Mouse (Mus musculus): ENCODE results near the gene Syt1.

Syt1 gene

DNA sequence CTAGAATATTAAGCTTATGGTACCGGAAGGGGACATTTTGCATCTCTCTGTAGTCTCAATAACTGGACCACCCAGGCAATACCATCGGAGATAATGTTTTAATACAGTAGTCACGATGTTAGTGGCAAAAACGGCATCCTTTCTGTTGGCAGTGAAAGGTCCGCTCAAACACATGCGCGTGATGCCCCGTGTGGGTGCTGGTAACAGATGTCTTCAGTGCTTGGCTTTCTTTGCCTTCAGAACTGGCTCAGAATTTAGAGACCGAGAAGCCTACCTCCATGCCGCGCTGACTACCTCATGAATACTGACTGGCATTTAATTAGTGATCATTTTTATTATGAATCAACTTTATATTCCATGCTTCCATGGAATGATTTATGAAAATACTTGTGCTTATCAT, 355.7 kb downstream of the Syt1 start:
- intact Hi-C loops (cut with DNase I) = no loop called here

DNA sequence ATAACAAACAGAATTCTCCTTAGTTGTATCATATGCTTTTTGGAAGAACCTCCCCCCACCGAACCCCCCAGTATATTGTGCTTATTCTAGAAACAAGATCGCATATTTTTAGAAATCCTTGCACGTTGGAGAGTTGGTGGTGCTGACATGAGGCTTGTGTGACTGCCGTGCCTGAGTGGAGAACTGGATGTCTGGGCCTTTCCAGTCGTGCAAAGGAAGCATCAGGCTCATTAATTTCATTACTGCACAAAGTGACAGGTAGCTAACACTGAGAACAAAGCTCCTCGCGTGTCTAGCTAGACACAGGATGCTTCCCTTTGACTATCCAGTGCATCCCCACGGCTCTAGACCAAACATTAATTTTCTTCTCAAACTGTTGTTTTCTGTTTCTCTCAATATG, 358.0 kb downstream of the Syt1 start:
- intact Hi-C loops (cut with DNase I) = no loop called here

DNA sequence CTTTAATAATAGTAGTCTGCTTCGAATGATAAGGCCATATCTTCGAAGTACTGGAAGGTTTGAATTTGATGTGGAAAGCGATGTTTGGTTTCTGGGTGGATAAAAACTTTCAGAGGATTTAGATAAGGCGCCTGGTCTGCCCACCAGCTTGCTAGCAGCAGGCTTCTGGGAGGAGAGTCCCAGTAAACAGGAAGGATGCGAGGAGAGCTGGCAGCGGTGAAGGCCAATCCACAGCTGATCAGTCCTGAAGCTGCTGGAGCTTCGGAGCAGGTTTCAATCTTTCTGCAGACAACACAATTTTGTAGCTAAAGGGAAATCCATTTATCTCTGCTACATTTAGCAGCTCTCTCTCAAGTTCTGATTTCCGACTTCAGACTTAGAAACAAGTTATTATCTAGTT, 358.7 kb downstream of the Syt1 start:
- intact Hi-C loops (cut with DNase I) = no loop called here

DNA sequence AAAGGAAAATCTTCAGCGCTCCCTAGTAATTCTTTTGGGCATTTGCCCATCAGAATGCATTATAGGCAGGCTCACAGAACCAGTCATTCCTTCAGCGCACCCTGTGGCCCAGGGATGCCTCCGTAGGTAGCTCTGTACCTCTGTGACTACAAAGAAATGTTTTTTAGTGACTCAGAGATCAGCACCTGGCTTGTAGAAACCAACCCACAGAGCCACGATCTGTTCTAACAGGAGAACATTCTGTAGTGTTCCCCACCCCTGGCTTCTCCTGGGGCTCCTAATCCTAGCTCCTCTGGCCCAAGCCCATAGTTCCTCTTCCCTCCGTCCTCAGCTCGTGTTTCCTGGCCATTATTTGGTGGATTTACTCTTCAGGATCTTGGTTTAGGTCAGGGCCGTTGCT, 361.6 kb downstream of the Syt1 start:
- intact Hi-C loops (cut with DNase I) = no loop called here

DNA sequence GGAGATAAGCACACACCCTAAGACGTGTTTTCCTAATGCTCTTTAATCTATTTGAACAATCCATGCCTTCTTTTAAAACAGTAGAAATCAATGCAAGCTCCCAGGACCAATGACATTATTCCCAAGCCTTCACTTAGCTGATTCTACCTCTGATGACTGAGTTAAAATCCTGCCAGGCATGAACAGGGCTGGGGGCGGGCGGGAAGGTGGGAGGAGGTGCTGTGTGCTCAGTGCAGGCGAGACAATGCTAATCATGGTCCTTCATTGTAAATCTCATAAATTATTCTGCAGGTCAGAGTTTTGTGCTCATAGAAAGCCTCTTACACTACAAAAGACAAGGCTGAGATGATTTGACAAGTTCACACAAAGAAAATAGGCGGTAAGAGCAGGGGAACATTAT, 366.9 kb downstream of the Syt1 start:
- intact Hi-C loops (cut with DNase I) = no loop called here

DNA sequence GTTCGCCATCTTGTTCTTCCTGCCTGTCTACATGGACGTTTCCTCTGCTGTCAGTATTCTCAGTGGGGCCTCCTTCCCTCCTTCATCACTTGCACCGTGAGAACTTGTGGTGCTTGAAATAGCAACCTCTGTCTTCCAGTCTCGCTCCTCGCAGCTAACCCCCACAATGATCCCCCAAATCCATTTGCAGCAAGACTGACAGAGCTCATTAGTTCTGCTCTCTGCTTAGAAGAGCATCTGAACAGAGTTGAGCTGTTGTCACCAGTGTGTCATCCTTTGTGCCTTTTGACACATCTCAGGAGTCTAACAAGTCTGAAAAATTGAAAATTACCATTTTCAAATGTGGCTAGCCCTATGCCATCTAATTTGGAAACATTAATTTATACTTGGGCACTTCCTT, 372.7 kb downstream of the Syt1 start:
- intact Hi-C loops (cut with DNase I) = no loop called here

DNA sequence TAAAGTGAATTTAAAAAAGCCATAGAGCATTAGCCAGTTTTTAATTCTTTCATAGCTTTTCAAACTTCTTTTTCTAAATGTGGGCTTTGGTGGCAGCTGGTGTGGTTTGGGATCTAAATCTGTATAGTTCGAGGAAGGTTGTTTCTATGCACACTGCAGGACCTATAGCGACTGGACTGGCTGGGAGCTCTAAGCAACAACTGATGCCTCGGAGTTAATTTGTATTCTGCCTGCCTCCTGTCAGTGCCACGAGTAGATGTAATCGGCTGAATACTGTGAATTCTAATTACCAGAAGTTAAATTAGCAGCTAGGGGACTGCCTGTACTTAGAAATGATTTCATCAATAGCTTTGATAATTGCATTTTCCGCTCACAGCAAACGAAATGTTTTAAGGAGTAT, 374.7 kb downstream of the Syt1 start:
- intact Hi-C loops (cut with DNase I) = no loop called here

DNA sequence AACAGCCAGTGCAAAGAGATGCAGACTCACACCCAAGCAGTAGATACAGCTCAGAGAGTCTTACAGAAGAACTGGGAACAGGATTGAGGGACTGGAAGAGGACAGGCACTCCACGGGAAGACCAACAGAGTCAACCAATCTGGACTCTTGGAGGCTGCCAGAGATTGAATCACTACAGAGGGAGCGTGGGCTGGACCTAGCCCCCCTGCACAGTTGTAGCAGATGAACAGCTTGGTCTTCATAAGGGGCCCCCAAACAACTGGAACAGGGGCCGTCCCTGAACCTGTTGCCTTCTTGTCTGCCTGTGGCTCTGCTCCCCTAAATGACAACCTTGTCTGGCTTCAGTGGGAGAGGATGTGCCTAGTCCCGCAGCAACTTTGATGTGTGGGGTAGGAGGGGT, 375.2 kb downstream of the Syt1 start:
- intact Hi-C loops (cut with DNase I) = no loop called here

DNA sequence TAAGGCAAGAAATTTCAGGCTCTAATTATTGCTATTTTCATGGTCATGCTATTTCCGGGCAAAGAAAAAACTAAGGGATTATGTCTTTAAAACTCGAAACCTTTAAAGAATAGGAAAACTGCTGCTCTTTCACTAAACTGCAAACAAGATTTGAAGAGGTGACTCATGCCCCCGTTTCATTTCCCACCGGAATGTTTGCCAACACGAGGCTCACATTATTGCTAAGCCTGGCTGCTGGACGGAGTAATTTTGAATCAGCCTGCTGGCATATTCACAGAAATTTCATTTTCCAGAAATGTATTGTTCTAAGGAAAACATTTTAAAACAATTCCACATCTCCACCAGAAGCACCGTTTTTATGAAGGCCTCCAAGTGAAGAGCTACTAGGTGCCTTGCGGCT, 379.9 kb downstream of the Syt1 start:
- intact Hi-C loops (cut with DNase I) = no loop called here

DNA sequence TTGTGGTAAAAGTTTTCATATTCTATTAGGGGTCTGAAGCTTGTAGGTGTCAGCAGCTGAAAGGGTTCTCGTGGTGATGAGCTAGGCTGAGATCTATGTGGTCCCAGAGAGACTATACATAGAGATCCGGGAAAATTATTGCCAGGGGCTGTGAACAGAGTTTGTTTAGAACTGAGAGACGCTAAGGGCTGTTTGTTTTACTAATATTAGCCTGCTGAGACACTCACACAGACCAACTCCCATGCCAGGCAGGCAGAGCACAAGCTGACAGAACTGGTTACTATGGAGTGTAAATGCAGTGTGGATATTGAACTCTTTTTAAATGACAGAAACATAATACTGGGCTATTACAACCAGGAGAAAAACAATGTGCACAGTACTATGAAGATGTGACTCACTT, 384.4 kb downstream of the Syt1 start:
- intact Hi-C loops (cut with DNase I) = no loop called here

DNA sequence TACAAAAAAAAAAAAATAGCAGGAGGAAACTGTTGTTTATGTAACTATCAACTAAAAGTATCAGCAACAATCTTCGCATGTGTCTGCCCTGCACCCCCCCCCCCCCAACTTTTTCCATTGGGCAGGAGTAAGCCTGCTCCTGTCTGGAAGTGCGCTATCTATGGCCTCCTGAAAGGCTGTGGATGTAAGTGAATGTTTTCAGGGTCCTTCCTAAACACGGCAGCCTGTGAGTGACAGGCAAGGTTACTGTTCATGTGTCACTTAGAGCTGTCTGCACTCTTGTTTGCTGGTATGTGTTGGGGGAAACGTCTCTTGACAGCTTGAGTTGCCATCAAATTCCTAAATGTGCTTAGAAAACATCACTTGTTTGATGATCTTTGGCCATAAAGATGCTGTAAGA, 387.8 kb downstream of the Syt1 start:
- intact Hi-C loops (cut with DNase I) = no loop called here

DNA sequence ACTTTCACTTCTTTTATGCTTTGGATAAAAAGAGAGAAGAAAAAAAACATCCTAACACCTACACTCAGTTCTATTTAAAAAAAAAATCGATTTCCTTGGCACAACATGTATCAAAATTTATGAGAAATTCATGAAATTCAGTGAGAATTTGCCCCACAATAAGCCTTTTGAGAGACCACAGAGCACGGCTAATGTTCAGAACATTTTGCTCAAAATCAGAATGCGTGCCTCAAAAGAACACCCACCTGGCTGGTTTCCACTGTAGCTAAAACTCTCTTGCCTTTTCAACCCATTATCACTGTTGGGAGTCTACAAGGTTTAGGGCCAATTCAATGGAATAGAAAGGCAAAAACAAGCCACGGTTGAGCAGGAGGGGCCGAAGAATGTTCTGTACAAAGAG, 390.9 kb downstream of the Syt1 start:
- intact Hi-C loops (cut with DNase I) = no loop called here

DNA sequence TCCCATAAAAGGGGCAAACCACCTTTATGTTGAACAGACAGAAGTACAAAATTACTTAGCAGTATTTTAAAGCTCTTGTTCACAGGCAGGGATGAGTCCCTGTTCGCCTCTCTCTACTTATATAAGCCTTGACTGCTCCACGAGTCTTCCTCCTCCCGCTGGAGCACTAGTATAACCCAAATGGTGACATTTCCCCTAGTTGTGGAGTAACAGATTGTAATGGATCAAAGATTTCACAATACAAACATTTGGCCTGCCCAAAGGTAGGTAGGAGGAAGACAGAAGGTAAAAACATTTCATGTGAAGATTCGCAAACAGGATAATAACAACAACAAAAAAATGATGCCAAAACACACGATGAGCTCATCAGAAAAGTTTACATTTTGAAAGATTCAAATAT, 391.6 kb downstream of the Syt1 start:
- intact Hi-C loops (cut with DNase I) = no loop called here

DNA sequence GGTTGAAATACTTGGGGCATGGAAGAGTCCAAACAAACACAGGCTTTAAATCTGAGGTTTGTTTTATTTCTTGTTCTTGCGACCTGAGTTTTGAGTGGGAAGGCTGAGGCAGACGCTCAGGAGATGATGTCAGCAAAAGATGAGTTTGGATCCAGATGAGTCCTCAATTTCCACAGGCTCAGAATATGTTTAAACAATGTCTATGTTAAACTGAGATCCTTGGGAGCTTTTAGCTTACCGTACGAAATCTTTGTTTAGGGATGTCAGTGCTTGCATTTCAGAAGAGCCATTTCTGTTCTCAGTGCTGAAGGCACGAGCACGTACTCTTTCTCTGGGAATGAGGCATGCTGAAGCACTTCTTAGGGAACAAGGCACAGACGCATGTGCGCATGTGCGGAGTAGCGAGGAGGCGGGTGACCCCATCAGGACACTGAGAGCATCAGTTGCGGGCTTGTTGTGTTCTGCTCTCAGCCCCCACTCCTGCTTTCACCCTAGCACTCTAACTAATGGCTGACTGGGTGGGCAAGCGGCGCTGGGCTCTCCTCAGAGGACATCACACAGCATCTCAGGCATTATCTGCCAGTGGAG, 400.6 kb downstream of the Syt1 start:
- intact Hi-C loops (cut with DNase I) = no loop called here

DNA sequence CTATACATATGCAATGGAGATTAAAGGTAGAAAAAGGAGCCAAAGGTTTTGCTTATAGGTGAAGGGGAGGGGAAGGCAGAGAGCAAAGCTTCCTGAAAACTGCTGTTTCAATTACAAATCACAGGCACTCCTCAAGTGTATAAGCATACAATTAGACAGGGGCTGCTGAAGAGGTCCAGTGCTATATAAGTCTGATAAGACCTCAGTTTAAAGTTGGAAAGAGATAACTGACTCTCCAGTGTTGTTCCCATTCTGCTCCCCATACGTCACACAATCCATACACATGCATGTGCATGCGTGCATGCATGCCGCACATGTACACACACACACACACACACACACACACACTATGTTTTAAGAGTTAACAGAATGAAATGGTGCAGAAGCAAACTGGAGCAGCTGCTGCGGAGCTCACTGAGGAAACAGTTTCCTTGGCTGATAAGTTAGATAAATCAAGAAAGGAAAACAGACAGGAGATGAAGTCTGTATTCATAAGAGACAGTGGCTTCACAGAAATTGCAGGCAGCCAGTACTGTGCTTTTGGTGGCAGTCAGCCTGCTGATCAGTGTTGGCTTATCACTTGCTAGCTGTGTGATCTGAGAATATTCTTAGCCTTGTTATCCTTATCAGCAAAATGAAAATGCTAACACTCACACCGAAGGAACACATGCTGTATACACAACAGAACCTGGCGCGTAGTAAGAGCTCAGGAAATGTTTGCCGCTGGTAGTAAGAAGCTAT, 408.9 kb downstream of the Syt1 start:
- intact Hi-C loops (cut with DNase I) = no loop called here

DNA sequence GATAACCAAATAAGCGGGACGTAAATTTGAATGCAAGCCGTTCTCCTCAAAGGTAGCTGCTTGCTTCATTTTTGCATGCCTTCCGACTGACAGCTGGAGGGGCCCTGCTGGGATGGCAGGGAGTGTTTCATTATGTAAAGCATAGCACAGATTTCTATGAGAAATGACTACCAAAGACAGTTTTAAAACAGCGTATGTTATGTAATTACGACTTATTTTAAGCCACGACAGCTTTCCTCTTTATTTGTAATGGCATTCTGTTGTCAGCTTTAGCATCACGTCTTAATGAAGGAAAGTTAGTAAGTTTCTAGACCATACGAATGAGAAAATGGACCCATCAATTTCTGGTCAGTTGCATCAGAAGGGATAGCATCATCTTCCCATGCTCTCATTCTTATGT, 410.1 kb downstream of the Syt1 start:
- intact Hi-C loops (cut with DNase I) = no loop called here

DNA sequence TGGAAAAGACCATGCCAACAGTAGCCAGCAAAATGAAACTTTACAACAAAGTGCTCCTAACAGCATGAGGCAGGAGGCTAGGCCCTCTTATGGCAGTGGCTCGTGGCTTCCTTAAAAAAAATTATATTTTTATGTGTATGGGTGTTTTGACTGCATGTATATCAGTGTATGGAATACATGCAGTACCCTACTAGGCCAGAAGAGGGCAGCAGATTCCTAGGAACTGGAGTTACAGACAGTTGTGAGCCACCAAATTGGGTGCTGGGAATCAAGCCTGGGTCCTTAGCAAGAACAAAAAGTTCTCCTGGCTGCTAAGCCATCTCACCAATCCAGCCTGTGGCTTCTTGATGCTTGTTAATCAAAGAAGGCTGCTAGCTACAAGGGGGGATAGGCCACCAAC, 413.4 kb downstream of the Syt1 start:
- intact Hi-C loops (cut with DNase I) = no loop called here

DNA sequence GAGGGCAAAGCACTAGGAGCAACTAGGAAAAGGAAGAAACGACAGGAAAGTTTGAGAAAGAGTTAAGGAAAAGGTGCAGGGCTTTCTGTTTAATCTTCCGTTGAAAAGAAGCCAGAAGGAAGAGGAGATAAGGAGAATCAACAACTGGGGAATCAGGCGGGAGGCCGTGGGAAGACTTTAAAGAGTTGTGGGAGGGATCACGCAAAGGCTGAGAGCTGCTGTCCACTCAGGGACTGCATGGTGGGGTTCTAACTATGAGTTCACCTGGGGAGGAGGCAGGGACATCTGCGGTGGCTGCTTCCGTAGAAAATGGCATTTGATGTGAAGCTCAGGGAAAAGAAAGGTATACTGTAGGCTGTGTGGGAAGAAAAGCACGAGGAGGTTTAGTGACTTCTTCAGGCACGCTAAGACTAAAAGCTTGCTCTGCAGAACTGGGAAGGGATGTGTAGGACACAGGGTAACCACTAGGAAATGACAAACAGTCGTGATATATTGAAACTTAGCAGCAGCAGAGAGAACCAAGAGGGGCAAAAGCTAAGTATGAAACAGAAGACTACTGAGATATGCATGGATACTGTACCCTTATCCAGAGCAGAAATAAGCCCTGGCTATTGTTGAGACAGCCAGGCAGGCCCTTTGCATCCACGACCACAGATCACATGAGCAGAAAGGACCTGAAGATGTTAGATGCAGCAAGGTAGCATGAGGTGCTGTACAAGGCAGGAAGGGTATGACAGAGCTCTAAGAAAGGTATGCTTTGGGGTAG, 414.4 kb downstream of the Syt1 start:
- intact Hi-C loops (cut with DNase I) = no loop called here

DNA sequence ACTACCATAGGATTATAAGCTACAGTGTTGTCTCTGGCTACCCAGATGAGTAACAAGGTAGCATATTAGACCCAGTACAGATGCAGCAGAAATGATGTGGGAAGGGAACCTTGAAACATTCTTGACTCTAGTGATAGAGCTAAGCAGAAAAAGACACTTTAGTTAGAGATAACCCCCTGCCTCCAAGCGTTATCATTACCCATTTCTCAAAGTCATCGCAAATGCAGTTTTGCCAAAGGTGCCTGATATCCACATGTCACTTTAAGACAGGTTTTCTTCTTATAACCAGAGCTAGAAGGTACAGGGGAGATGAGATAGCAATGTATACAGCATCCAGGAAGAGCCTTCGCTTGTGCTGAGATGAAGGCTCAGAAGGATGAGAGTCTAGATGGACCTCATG, 421.4 kb downstream of the Syt1 start:
- intact Hi-C loops (cut with DNase I) = no loop called here

DNA sequence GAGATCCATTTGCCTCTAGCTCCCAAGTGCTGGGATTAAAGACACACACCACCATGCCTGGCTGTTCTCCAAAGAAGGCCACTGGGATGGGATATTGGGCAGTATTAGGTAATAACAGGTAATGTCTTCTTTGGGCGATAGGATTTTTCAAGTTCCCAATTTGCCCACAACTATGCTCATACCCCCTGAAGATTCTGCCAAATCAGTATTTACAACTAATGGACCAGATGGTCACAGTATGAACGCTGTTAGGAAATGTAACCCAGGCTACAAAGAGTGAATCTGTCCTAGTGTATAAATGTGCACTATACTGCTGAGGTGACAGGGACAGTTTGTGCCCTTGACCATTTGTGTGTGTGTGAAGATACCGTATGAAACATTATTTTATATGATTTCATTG, 421.9 kb downstream of the Syt1 start:
- intact Hi-C loops (cut with DNase I) = no loop called here

DNA sequence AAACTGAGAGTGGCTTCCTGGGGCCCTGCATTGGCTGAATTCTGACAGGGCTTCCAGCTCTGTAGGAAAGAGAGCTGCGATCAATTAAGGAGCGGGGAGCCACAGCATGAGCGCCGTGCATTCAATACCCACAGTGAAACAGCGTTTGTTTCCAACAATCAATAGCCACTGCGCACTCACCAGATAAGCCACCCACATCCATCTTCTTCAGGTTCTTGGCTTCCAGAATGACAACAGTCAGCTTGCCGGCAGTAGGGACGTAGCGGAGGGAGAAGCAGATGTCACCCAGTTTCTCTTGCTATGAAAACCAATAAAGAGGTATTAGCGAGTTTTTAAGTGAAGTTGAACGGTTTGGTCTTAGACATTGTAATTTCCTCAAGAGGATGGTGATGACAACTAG, 427.1 kb downstream of the Syt1 start:
- intact Hi-C loops (cut with DNase I) = no loop called here

DNA sequence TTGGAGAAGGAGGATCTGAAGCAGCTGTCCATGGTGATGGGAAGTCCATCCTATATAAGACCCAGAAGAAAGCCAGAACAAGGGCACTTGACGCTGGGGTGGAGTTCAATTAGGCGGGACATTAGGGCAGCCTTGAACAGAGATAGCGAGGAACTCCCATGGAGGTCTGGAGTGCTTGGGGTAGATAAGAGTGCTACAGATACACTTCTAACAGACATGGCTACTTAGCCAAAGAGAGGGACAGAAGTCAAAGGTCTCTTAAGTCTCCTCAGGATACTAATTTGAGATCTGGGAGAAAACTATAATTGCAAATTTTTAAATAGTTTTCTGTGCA, 428.4 kb downstream of the Syt1 start:
- intact Hi-C loops (cut with DNase I) = no loop called here
